Mouse (Mus musculus) bone marrow macrophage, adult 2 months (primary cell): Measurements from ENCODE around the gene Col23a1. TPM values are rescaled to one million over a fixed set of nuclear protein-coding genes. Genes with fewer than 3 reads are reported as not detected.

ENCODE experiments used
- H3K27ac ChIP-seq: 2 replicates; pipeline ENCODE4 v1.5.1; 2012; ENCODE audit warnings: low read depth, low read length; ENCODE audit not compliant: insufficient read depth
- H3K4me1 ChIP-seq: 2 replicates; pipeline ENCODE4 v1.6.1; 2012; ENCODE audit warnings: low read length; ENCODE audit not compliant: control insufficient read depth, insufficient read depth
- H3K4me3 ChIP-seq: 2 replicates; pipeline ENCODE4 v1.5.1; 2012; ENCODE audit warnings: mild to moderate bottlenecking, low read length, moderate library complexity; ENCODE audit not compliant: insufficient read depth
- CTCF ChIP-seq: IDR thresholded peaks from 2 replicates; pipeline ENCODE4 v1.5.1; 2012; ENCODE audit warnings: low read depth, mild to moderate bottlenecking, low read length, moderate library complexity
- POLR2A ChIP-seq: IDR thresholded peaks from 2 replicates; pipeline ENCODE4 v1.6.1; 2012; ENCODE audit warnings: mild to moderate bottlenecking, low read depth, low read length, borderline replicate concordance
- polyA plus RNA-seq: library from polyadenylated mRNA; stranded (reverse); fragments of >200 nt; gene quantifications from 2 replicates; pipeline ENCODE4 v1.2.4, GENCODE M21; 2012; ENCODE audit not compliant: missing spikeins, insufficient read depth, insufficient read length

Gene Col23a1
- 0.13 TPM in 1 of 2 replicates, not detected in the other for polyA plus RNA-seq

DNA sequence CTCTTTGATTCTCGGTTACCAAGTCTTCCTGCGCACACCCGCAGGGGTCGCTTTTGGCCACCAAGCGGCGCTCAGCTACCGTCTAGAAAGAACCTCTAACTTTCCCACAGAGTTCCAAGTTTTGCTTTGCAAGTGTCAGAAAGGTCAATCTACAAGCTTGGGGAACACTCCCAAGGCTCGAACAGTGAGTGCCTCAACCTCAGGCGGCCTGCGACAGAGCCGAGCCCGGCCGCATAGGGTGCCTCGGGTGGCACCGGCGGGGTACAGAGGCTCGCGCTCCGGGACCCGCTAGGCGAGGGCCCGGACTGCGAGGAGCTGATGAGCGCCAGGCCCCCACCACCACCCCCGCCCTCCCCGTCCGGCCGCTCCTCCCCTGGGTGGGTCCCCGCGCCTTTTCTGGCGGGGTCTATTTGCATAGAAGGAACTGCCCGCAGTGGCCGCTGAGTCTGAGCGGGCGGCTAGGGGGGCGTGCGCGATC lies at the start of gene Col23a1:
TSS of gene Col23a1 (plus strand) at position 357 of the 478 bp plus-strand sequence.
- H3K4me1 ChIP-seq, result no peaks in the 10 kb centered on the region
- no peak for TF ChIP-seq POLR2A
- peak; percentile 98 for TF ChIP-seq CTCF
- no peak within 1 kb of the TSS for H3K27ac ChIP-seq
- H3K4me3 ChIP-seq, result peak within 1 kb of the TSS; percentile 62

DNA sequence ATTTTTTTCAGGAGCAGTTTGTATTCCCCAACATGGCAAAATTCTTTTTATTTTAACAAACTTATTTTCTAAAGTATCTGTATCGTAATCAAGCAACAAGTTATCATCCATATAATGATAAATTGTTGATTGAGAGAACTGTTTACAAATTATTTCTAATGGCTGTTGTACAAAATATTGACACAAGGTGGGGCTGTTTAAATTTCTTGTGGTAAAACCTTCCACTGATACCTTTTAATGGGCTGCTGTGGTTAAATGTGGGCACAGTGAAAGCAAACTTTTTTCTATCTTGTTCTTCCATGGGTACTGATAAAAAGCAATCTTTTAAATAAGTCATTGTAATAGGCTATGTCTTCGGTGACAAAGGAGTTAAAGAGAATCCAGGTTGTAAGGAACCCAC lies 46.8 kb upstream of the Col23a1 start:
- Histone ChIP-seq H3K27ac (no peak overlapping the region), H3K4me3 (no peak overlapping the region), H3K4me1 (no peaks in the 10 kb centered on the region)
- no peak for TF ChIP-seq POLR2A
- TF ChIP-seq CTCF, result no peak

DNA sequence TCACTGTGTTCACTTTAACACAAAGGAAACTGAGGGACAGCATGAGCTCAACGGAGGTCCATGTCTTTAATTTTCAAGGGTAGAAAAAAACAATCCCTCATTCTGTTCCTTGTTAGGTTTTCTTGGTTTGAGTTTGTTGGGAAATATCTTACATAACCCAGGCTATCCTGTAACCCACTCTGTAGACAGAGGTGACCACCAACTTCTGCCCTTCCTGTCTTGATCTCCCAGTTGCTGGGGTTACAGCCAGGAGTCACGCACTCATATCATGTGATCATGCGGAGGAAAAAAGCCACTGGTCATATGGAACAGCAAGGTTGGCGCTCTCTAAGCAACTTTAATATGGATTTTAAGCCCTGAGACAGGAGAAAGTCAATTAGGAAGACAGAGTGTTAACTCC lies 32.7 kb upstream of the Col23a1 start:
- Histone ChIP-seq H3K4me3 (no peak overlapping the region), H3K4me1 (peaks cover under 1% of the 10 kb centered on the region; the same call in 1 of the 2 replicates)
- no peak for TF ChIP-seq CTCF
- TF ChIP-seq POLR2A, result no peak

DNA sequence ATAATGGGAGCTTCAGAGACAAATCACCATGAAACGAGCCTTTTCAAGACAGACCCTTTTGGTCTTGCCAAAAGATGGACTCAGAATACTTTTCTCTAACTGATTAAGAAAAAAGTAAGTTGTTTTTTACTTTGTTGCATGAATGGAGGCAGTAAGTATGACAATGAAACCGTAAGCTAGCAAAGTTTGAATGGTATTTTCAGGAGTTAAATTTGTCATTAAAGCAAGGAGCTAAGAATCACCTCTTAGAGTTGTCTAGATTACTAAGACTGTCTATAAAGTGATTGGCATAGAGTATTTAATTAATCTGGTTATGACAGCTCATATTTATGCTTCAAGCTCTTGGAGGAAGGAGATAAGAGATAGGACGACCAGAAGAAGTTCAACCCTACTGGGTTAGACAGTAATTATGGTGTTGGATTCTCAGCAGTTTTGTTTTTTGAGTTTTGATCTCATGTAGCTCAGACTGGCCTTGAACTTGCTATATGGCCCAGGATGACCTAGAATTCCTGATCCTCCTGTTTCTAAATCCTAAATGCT lies 28.0 kb upstream of the Col23a1 start, which contains the start of gene Clk4:
TSS of gene Clk4 (plus strand) at position 51 of the 540 bp plus-strand sequence.
- Histone ChIP-seq H3K4me3 (peak within 1 kb of the TSS; percentile 85), H3K27ac (peak within 1 kb of the TSS; percentile 33), H3K4me1 (peaks cover 10% of the 10 kb centered on the region)
- TF ChIP-seq POLR2A, result no peak
- TF ChIP-seq CTCF, result no peak

More for the DNA sequence above, 32.7 kb upstream of the Col23a1 start:
- no peak overlapping the region for H3K27ac ChIP-seq

DNA sequence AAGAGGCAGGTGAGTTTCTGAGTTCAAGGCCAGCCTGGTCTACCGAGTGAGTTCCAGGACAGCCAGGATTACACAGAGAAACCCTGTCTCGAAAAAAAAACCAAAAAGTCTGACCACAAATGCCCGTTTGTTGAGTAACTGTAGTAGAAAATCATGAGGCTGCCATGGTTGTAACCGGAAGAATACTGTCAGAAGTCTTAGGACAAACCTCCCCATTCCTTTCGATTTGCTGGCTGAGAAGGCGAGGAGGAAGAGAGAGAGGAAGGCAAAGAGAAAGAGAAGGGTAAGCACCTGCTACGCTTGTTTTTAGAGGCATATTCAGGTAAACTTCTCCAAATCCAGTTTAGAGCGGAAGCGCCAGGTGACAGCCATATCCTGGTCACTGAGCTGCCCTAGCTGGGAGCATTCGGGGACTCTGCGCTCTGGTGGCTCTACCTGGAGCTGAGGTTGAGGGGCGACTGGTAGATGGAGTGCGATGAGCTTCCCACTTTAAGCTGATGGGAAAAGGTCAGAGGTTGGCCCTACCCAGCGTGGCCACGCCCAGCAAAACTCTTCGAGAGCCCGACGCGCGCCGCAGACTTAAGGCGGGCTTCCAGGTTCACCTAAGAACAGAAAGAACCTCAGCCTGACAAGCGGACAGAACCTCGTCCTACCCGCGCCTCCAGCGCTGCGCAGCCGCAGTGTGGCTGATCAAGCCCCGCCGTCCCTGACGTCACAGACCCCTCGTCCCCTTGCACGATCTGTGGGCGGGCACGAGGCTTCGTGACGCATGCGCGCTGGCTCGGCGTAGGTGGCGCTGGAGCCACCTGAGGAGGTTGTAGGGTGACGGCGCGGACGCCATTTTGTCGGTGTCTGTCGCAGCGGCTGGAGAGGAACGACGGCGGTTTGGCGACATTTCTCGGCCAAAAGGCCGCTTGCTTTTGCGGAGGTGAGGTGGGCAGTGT lies 27.1 kb upstream of the Col23a1 start, which contains the start of gene BC049762:
TSS of gene BC049762 (minus strand) at position 705 of the 944 bp plus-strand sequence.
- TF ChIP-seq POLR2A, result peak; percentile 62; the same call in 1 of the 2 replicates
- no peak for TF ChIP-seq CTCF

DNA sequence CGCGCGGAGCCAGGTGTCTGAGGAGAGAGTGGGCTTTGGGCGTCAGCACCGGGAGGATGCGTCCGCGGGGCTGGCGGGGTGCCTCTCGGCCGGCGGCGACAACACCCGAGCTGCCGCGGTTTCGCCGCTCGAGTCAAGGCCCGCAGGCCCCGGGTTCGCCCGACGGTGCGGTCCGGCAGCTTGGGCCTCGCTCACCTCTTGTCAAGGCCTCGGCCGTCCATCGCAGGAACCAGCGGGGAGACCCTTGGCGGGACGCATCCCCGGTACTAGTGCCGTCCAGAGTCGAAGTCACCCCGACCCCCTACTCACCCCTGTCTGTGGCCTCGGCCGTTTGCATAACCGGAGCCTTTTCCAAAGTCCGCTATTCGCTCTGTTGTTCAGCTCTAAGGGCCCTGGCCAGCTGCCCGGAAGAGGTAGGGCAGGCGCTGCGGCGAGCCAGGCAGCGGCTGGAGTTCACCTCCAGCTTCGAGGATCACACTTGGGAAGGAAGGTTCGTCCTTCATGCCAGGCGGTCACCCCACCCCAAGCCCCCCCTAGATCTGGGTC lies 26.4 kb upstream of the Col23a1 start:
- H3K4me1 ChIP-seq, result peaks cover 13% of the 10 kb centered on the region
- peak overlapping the region; percentile 78 for H3K27ac ChIP-seq
- no peak for TF ChIP-seq CTCF
- no peak for TF ChIP-seq POLR2A
- peak overlapping the region; percentile 85 for H3K4me3 ChIP-seq

More for the DNA sequence above, 27.1 kb upstream of the Col23a1 start, which contains the start of gene BC049762:
- Histone ChIP-seq H3K4me3 (peak within 1 kb of the TSS; percentile 85), H3K27ac (peak within 1 kb of the TSS; percentile 78), H3K4me1 (peaks cover 13% of the 10 kb centered on the region)

DNA sequence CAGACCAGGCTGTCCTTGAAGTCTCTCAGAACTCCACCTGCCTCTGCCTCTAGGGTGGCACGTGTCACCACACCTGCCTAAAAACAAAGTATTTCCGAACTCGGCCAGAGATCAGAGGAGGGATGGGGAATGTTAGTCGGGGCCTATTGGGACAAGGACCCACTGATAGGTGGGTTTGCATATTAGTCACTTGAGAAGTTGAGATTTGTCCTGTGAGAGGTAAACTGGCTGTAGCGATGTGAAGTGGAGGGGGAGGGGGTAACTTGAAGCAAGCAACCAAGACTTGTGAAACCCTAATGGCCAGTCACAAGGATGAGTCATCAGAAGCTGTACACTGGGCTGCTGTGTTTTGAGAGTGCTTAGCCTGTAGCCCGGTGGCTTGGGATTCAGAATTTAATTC lies 25.4 kb upstream of the Col23a1 start:
- TF ChIP-seq POLR2A (no peak), CTCF (no peak)
- Histone ChIP-seq H3K4me3 (peak overlapping the region; percentile 85), H3K27ac (peak overlapping the region; percentile 31), H3K4me1 (peaks cover 13% of the 10 kb centered on the region)

DNA sequence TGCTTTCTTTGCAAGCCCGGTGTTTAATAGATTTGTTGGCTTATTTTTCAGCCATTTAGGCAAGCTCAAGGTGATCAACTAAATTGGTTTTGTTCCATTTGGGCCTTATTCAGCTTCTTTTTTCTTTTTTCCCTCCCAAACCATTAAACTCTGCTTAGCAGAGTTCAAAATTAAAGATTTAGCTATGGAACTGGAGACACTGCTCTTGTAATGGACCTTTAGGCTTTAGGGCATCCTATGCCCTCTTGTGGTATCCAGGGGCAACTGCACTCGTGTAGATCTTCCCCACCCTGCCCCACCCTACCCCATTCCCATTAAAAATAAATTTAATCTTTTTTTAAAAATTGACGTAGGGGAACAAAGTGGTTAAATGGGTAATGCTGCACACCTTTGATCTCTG lies 24.4 kb upstream of the Col23a1 start:
- H3K4me1 ChIP-seq, result peaks cover 13% of the 10 kb centered on the region
- peak overlapping the region; percentile 74 for H3K27ac ChIP-seq
- peak overlapping the region; percentile 85 for H3K4me3 ChIP-seq
- TF ChIP-seq CTCF (peak; percentile 57; the same call in 1 of the 2 replicates), POLR2A (no peak)

DNA sequence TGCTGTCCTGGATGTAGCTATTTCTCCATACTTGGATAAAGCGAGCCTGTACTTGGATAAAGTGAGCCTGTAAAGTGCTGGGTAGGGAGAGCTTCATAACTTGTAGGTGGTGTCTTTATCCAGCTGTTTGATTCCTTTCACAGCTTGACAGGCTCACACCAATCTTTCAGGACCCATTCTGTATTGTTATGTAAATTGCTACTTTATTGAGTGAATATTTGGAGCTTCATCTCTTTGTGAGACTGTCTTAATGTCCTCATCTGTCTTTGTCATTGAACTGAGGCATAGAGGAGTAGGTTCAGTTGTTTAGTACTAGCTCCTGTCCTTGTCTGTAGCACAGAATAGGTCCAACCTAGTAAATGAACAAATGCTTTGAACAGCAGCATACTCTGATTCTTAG lies 15.3 kb upstream of the Col23a1 start:
- no peak overlapping the region for H3K27ac ChIP-seq
- TF ChIP-seq POLR2A (no peak), CTCF (no peak)
- H3K4me1 ChIP-seq, result 0 out of 2 replicates have a peak, but pooled peaks cover 2% of the 10 kb centered on the region

More for the DNA sequence above, 15.3 kb upstream of the Col23a1 start:
- no peak overlapping the region for H3K4me3 ChIP-seq
